Mouse (Mus musculus): ENCODE measurements around the gene Zfp652. TPM values are rescaled to one million over a fixed set of nuclear protein-coding genes. Genes with fewer than 3 reads are reported as not detected.
"Not testable (repeated sequence)": the region's sequence is repeated elsewhere in the genome, so short reads cannot be mapped to it uniquely, and the experiment has no call there.

The Zfp652 gene
- total and polyA plus RNA-seq, 3 experiments = 3.0 to 9.8 (median 6.2) TPM

DNA sequence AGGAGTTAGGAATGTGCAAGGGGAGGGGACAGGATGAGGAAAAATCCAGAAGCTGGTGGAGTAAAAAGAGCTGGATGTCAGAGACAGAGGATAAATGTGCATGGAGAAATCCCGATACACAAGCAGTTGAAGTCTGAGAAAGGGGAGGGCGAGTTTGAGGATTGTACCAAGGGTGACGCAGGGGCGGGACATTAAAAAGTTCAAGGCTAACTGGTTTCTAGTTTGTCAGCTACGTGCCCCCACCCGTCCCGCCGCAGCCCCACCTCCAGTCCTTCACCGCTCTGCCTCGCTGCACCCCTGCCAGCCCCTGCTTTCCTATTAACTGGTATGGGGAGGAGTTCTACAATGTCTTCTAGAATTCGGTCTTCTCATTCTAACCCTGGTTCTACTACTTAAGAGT lies 45.3 kb upstream of the Zfp652 start:
- Histone ChIP-seq H3K36me3 (replicated peaks in 1 of 2; ENCODE audit: control insufficient read depth in 1 of 2, insufficient read depth in 1 of 2, low read length in 1 of 2) (peaks cover 27 to 40% of the 10 kb centered on the region in 2 experiments), H3K4me2 (ENCODE audit: insufficient read depth, low read depth, poor library complexity, severe bottlenecking) (peak overlapping the region; percentile 88), H3K4me3 (replicated peaks in 1 of 3; ENCODE audit: low read depth in 2 of 3, low read length in 2 of 3, poor library complexity in 1 of 3) (peak overlapping the region; percentile 86 to 96 (median 88)), H3K9ac (ENCODE audit: insufficient read depth, low read depth) (peak overlapping the region; percentile 90), H3K79me2 (replicated peaks; ENCODE audit: control insufficient read depth, extremely low read depth, insufficient read depth, poor library complexity, severe bottlenecking) (peaks cover 20% of the 10 kb centered on the region), H3K9me3 (replicated peaks; ENCODE audit: low read length) (no peaks in the 10 kb centered on the region), H3K27ac (ENCODE audit: insufficient read depth, low read depth) (peak overlapping the region; percentile 52; the same call in 1 of the 2 replicates), H3K27me3 (replicated peaks) (no peaks in the 10 kb centered on the region), H3K4me1 (ENCODE audit: control insufficient read depth in 1 of 2, insufficient read depth in 2 of 2) (peaks cover 2 to 45% of the 10 kb centered on the region in 2 experiments; a peak in 3 of 4 replicates)
- TF ChIP-seq ZC3H11A (IDR thresholded peaks at IDR 0.05; ENCODE audit: low read depth, low read length) = no peak
- no peak for TF ChIP-seq ELF1 (IDR thresholded peaks at IDR 0.05; ENCODE audit: low read depth, low read length)
- TF ChIP-seq GABPA (IDR thresholded peaks at IDR 0.05; ENCODE audit: insufficient replicate concordance, low read depth, low read length) = no peak
- TF ChIP-seq E2F4 (IDR thresholded peaks at IDR 0.05; ENCODE audit: insufficient replicate concordance, low read depth, low read length) = peak; percentile 64; the same call in 1 of the 2 replicates
- 0 out of 2 replicates have a peak, but pooled peaks have one; percentile 15 for TF ChIP-seq ZMIZ1 (IDR thresholded peaks at IDR 0.05; ENCODE audit: low read depth, low read length)
- dilution Hi-C loops (cut with MboI; ENCODE audit: extremely low pct_ligation_motif_present, extremely low pct_unique_long_range_greater_than_20kb, low sequenced_read_pairs) (no loop called here), in situ Hi-C loops (cut with MboI; ENCODE audit: low pct_ligation_motif_present, low pct_unique_long_range_greater_than_20kb, low sequenced_read_pairs) (loop anchor here (25.0 kb wide), 1 partner anchor 280 kb away; the partner anchor contains the start of gene Slc35b1)
- DNase-seq (ENCODE audit: extremely low read depth) = peak; percentile 73

- Histone ChIP-seq H3K36me3 (replicated peaks in 1 of 2; ENCODE audit: control insufficient read depth in 1 of 2, insufficient read depth in 1 of 2, low read length in 1 of 2) (peaks cover 27 to 46% of the 10 kb centered on the region in 2 experiments), H3K4me1 (ENCODE audit: control insufficient read depth in 1 of 2, insufficient read depth in 2 of 2) (peaks cover 2 to 45% of the 10 kb centered on the region in 2 experiments; a peak in 3 of 4 replicates), H3K4me3 (replicated peaks in 1 of 3; ENCODE audit: low read depth in 2 of 3, low read length in 2 of 3, poor library complexity in 1 of 3) (peak overlapping the region in 1 of 3 experiments; percentile 88), H3K4me2 (ENCODE audit: insufficient read depth, low read depth, poor library complexity, severe bottlenecking) (peak overlapping the region; percentile 88), H3K79me2 (replicated peaks; ENCODE audit: control insufficient read depth, extremely low read depth, insufficient read depth, poor library complexity, severe bottlenecking) (peaks cover 20% of the 10 kb centered on the region)
- H3K9me3 ChIP-seq (replicated peaks; ENCODE audit: low read length); DNase-seq (ENCODE audit: extremely low read depth); H3K27ac ChIP-seq (ENCODE audit: insufficient read depth, low read depth); H3K27me3 ChIP-seq (replicated peaks); dilution Hi-C loops (cut with MboI; ENCODE audit: extremely low pct_ligation_motif_present, extremely low pct_unique_long_range_greater_than_20kb, low sequenced_read_pairs); H3K9ac ChIP-seq (ENCODE audit: insufficient read depth, low read depth): not testable (repeated sequence)
- TF ChIP-seq SIN3A (IDR thresholded peaks at IDR 0.05; ENCODE audit: low read length) (peak; percentile 36; the same call in 1 of the 2 replicates), MYC (IDR thresholded peaks at IDR 0.05; ENCODE audit: low read depth, low read length) (peak; percentile 47; the same call in 1 of the 2 replicates), ZNF384 (IDR thresholded peaks at IDR 0.05; ENCODE audit: low read depth, low read length) (peak; percentile 61), MAX (IDR thresholded peaks at IDR 0.05; ENCODE audit: low read length) (0 out of 2 replicates have a peak, but pooled peaks have one; percentile 18), CTCF (conservative IDR thresholded peaks at IDR 0.05 in 1 of 2, IDR thresholded peaks at IDR 0.05 in 1 of 2; ENCODE audit: low read depth in 2 of 2, low read length in 2 of 2) (peak in 1 of 2 experiments; percentile 58; a peak in 2 of 4 replicates)
- in situ Hi-C loops (cut with MboI; ENCODE audit: low pct_ligation_motif_present, low pct_unique_long_range_greater_than_20kb, low sequenced_read_pairs) = loop anchor here (25.0 kb wide), 1 partner anchor 281 kb away; the partner anchor contains the start of gene Slc35b1
These were observed 44.4 kb upstream of the Zfp652 start for GRCm38 (mm10) chr11:95668086-95668485.

DNA sequence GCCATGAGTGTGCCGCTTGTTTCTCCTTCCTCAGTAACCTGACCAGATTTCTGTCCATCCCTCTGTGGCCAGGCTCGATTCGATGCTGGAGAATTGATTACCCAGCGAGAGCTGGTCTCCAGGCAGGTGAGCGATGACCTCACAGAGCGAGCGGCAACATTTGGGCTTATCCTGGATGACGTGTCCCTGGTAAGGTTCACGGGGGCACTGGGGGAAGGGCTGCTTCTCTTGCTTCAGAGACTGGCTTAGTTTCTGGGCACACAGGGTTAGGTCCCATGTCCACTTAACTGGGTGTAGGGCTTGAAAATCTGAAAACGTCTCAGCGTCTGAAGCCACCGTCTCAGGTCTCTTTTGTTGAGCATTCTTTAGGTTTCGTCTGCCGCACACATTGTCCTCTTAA lies 37.0 kb upstream of the Zfp652 start:
- dilution Hi-C loops (cut with MboI; ENCODE audit: extremely low pct_ligation_motif_present, extremely low pct_unique_long_range_greater_than_20kb, low sequenced_read_pairs) = no loop called here
- Histone ChIP-seq H3K79me2 (replicated peaks; ENCODE audit: control insufficient read depth, extremely low read depth, insufficient read depth, poor library complexity, severe bottlenecking) (no peaks in the 10 kb centered on the region), H3K4me2 (ENCODE audit: insufficient read depth, low read depth, poor library complexity, severe bottlenecking) (no peak overlapping the region), H3K27me3 (replicated peaks) (no peaks in the 10 kb centered on the region), H3K4me1 (ENCODE audit: control insufficient read depth in 1 of 2, insufficient read depth in 2 of 2) (peaks cover 14 to 56% of the 10 kb centered on the region in 2 experiments), H3K4me3 (replicated peaks in 1 of 3; ENCODE audit: low read depth in 2 of 3, low read length in 2 of 3, poor library complexity in 1 of 3) (no peak overlapping the region), H3K27ac (ENCODE audit: insufficient read depth, low read depth) (no peak overlapping the region), H3K9ac (ENCODE audit: insufficient read depth, low read depth) (no peak overlapping the region), H3K9me3 (replicated peaks; ENCODE audit: low read length) (no peaks in the 10 kb centered on the region), H3K36me3 (replicated peaks in 1 of 2; ENCODE audit: control insufficient read depth in 1 of 2, insufficient read depth in 1 of 2, low read length in 1 of 2) (peaks cover 78 to 94% of the 10 kb centered on the region in 2 experiments)
- DNase-seq (ENCODE audit: extremely low read depth) = no peak
- TF ChIP-seq ZNF384 (IDR thresholded peaks at IDR 0.05; ENCODE audit: low read depth, low read length) (no peak), POLR2A (IDR thresholded peaks at IDR 0.05; ENCODE audit: low read depth, low read length) (no peak), RCOR1 (conservative IDR thresholded peaks at IDR 0.05; ENCODE audit: low read depth, low read length) (no peak), TBP (conservative IDR thresholded peaks at IDR 0.05; ENCODE audit: low read depth, low read length) (no peak), CTCF (conservative IDR thresholded peaks at IDR 0.05 in 1 of 2, IDR thresholded peaks at IDR 0.05 in 1 of 2; ENCODE audit: low read depth in 2 of 2, low read length in 2 of 2) (no peak), NRF1 (IDR thresholded peaks at IDR 0.05; ENCODE audit: low read depth, low read length) (no peak), IRF4 (IDR thresholded peaks at IDR 0.05; ENCODE audit: low read depth, low read length) (no peak), CHD2 (IDR thresholded peaks at IDR 0.05; ENCODE audit: low read length) (no peak), MEF2A (IDR thresholded peaks at IDR 0.05; ENCODE audit: borderline replicate concordance, low read depth, low read length) (no peak), POLR2AphosphoS2 (IDR thresholded peaks at IDR 0.05; ENCODE audit: low read depth, low read length) (no peak), KAT2A (IDR thresholded peaks at IDR 0.05; ENCODE audit: insufficient replicate concordance, low read length) (no peak), EP300 (IDR thresholded peaks at IDR 0.05; ENCODE audit: low read length) (no peak), ETS1 (conservative IDR thresholded peaks at IDR 0.05; ENCODE audit: low read depth, low read length) (no peak), CHD1 (IDR thresholded peaks at IDR 0.05; ENCODE audit: low read depth, low read length) (no peak), BHLHE40 (IDR thresholded peaks at IDR 0.05; ENCODE audit: low read depth, low read length) (no peak), MAFK (IDR thresholded peaks at IDR 0.05; ENCODE audit: insufficient replicate concordance, low read length) (no peak), GABPA (IDR thresholded peaks at IDR 0.05; ENCODE audit: insufficient replicate concordance, low read depth, low read length) (no peak), UBTF (IDR thresholded peaks at IDR 0.05; ENCODE audit: low read depth, low read length) (no peak)
- in situ Hi-C loops (cut with MboI; ENCODE audit: low pct_ligation_motif_present, low pct_unique_long_range_greater_than_20kb, low sequenced_read_pairs) = no loop called here

Data from CH12.LX (cell line).